Mouse (Mus musculus): ENCODE results near the gene Tbc1d14.

GRCm38 (mm10) chr5:36538576-36539187 lies 54.4 kb downstream of the Tbc1d14 start:
- TF ChIP-seq POLR2A (IDR thresholded peaks at IDR 0.05; ENCODE audit: insufficient read depth, low read depth, low read length) = no peak
- TF ChIP-seq CTCF (IDR thresholded peaks at IDR 0.05; ENCODE audit: insufficient read depth, low read depth, low read length) = no peak

Measured in olfactory bulb, adult 2 months (tissue).